Mouse (Mus musculus) gastrocnemius, adult 8-10 months (tissue): ENCODE results near the gene Erp29. TPM values are rescaled to one million over a fixed set of nuclear protein-coding genes. Genes with fewer than 3 reads are reported as not detected.

Source experiments
- DNase-seq, 2 experiments: peaks; one replicate each; pipeline ENCODE4 v3.0.0; 2022; ENCODE audit warnings: low spot score in 2 of 2
- total RNA-seq, 4 experiments: library from RNA; stranded (reverse); gene quantifications; 2 replicates each; pipeline ENCODE4 v1.2.4; 2022

Gene Erp29
- total RNA-seq, 4 experiments from 2014 or later: 30.5 to 34.9 (median 31.1) TPM

DNA sequence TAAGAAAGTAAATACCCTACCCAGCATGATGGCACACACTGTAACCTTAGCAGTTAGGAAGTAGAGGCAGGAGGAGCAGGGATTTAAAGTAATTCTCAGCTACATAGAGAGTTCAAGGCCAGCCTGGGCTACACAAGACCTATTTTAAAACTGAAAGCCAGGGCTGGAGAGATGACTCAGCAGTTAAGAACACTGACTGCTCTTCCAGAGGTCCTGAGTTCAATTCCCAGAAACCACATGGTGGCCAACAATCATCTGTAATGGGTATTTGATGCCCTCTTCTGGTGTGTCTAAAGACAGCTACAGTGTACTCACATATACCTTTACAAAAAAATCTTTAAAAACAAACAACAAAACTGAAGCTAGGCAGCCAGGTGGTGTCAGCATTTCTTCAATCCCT lies 62.6 kb downstream of the Erp29 start:
- no peak for DNase-seq

- no peak for DNase-seq
These were observed 63.2 kb downstream of the Erp29 start for GRCm38 (mm10) chr5:121389106-121389505.

- no peak for DNase-seq
These were observed 65.2 kb downstream of the Erp29 start for GRCm38 (mm10) chr5:121387126-121387525.

DNA sequence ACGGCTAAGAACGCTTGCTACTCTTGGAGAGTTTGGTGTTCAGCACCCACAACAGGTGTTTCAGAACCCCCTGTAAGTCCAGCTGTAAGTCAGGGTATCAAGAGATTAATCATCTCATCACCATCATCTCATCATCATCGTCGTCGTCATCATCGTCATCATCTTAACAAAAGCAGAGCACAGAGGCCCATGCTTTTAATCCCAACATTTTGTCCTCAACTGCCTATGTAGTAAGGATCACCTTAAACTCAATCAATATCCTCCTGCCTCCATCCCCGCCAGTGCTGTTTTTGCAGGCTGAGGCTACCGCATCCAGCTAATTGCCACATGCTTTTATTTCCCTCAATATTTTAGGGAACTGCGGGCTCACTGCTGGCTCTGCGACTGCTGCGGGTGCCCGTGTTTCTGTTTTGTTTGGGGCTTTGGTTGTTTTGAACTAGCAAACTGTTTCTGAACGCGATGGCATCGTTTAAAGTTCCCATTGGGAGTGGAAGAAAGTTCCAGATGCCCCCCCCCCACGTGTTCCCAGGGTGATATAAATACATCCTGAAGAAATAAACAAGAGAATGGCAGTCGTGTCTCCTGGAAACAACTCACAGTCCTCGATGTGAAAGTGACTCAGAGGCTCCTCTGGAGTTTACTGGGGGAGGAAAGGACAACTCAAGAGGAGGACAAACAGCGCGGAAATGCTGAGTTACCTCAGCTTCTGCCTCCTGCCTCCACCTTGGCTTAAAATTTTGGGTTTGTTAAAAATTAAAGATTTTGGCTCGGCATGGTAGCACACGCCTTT lies 66.0 kb downstream of the Erp29 start:
- DNase-seq: no peak

GRCm38 (mm10) chr5:121385461-121386119 lies 66.7 kb downstream of the Erp29 start, which contains the start of gene Trafd1:
Gene Trafd1 (minus strand): TSS chr5:121385632.
- DNase-seq: peak; percentile 92 to 96

- no peak for DNase-seq
These were observed 67.4 kb downstream of the Erp29 start for GRCm38 (mm10) chr5:121384757-121385460.

DNA sequence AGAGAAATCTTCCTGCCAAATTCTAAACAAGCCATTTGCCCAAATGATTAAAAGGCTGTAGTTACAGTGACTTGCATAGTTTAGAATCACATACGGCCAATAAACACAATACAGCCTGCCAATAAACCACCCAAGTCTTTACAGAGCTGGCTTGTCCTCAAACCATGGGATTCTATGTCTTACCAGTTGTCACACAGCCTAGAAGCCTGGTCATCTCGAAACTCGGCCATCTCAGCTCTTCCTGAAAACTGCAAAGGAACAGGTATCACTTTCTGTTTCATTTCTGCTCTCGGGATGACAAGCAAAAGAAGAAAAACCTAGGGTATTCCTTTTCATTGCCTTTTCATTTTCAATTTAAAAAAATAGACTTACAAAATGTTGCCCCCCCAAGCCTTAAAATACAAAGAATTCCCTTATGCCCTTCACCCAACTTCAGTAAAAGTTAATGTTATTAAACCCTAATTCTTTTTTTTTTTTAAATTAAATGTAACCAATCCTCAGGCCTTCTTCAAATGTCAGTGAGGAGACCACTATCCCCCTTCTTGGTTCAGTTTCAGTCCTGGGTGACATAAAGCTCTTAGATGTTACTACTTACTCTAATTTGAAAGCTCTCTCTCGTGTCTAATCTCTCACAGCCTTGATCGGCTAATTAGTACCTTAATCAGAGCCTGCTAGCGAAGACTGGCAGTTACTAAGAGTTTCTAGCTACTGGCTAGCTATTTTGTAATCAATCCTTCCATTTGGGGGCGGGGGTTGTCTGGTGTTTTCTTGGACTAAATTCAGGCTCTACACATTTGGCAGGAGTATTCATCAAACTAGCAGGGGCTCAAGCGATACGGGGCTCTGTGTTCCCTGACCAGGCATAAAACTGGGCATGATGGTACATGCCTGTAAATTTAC lies 68.2 kb downstream of the Erp29 start:
- DNase-seq: no peak

DNA sequence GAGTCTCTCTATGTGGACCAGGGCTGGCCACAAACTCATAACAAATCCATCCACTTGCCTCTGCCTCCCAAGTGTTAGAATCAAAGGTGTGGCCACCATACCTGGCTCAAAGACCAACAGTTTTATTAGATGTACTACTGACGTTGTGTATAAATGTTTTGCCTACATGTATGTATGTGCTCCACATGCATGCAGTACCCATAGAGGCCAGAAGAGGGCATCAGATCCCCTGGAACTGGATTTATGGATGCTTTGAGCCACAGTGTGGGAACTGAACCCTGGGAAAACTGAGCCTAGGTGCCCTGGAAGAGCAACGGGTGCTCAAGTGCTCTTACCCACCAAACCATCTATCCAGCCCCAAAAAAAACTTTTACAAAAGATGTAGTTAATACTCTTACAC lies 71.6 kb downstream of the Erp29 start:
- no peak for DNase-seq

- peak in 1 of 2 experiments; percentile 24 for DNase-seq
These were observed 73.5 kb downstream of the Erp29 start for GRCm38 (mm10) chr5:121378678-121379256.

Other genes starting within 250 kb of the Erp29 start
- gene Rpl6, start 248.0 kb downstream of the Erp29 start, total RNA-seq: 100 to 1,000 TPM; 405 to 594 (median 505) TPM
- gene Hectd4, start 232.3 kb downstream of the Erp29 start, total RNA-seq: 10 to 100 TPM; 12.3 to 16.7 (median 13.9) TPM
- 10 to 100 TPM; 37.4 to 45.4 (median 40.5) TPM for gene Trafd1, start 66.9 kb downstream of the Erp29 start, total RNA-seq
- gene Naa25, start 54.6 kb downstream of the Erp29 start, total RNA-seq: 10 to 100 TPM; 28.5 to 32.6 (median 30.3) TPM
- 1 to 10 TPM; 6.3 to 9.3 (median 8.5) TPM for gene Tmem116, start 613 bp downstream of the Erp29 start, total RNA-seq
- gene Adam1b, start 50.9 kb upstream of the Erp29 start, total RNA-seq: not detected
- 1 to 10 TPM; 1.1 to 1.9 (median 1.5) TPM for gene Adam1a, start 93.0 kb upstream of the Erp29 start, total RNA-seq
- under 1 TPM in 1 of 4 experiments, not detected in 3; 0.94 TPM for gene Gm42878, start 93.0 kb upstream of the Erp29 start, total RNA-seq
- 100 to 1,000 TPM; 112 to 152 (median 133) TPM for gene Mapkapk5, start 93.4 kb upstream of the Erp29 start, total RNA-seq
- 100 to 1,000 TPM; 112 to 210 (median 157) TPM for gene Aldh2, start 141.3 kb upstream of the Erp29 start, total RNA-seq
- 10 to 100 TPM; 23.7 to 31.0 (median 28.0) TPM for gene Acad12, start 166.4 kb upstream of the Erp29 start, total RNA-seq
- 10 to 100 TPM; 12.7 to 14.7 (median 13.5) TPM for gene Acad10, start 208.0 kb upstream of the Erp29 start, total RNA-seq
- gene Brap, start 208.1 kb upstream of the Erp29 start, total RNA-seq: 10 to 100 TPM; 32.5 to 36.5 (median 34.7) TPM